Mouse (Mus musculus) kidney, adult 2 months (tissue): ENCODE results near the gene Ctns. TPM values are rescaled to one million over a fixed set of nuclear protein-coding genes. Genes with fewer than 3 reads are reported as not detected.

Source experiments
- DNase-seq: peaks from one replicate; pipeline ENCODE4 v3.0.0; 2021
- H3K27ac ChIP-seq: fragments of 200-500 bp; 2 replicates; pipeline ENCODE4 v1.5.1; 2012; ENCODE audit warnings: low read depth, low read length, control low read depth, inconsistent platforms; ENCODE audit not compliant: insufficient read depth
- H3K27me3 ChIP-seq: fragments of 200-500 bp; replicated peaks from 2 replicates; pipeline ENCODE4 v1.6.1; 2012; ENCODE audit warnings: mild to moderate bottlenecking, moderate library complexity, low read length, inconsistent platforms; ENCODE audit not compliant: control insufficient read depth, insufficient read depth
- H3K36me3 ChIP-seq: fragments of 200-500 bp; 2 replicates; pipeline ENCODE4 v1.6.1; 2012; ENCODE audit warnings: mild to moderate bottlenecking, moderate library complexity, low read length, inconsistent platforms; ENCODE audit not compliant: control insufficient read depth, insufficient read depth
- H3K4me1 ChIP-seq: fragments of 200-500 bp; 2 replicates; pipeline ENCODE4 v1.6.1; 2011; ENCODE audit warnings: low read length; ENCODE audit not compliant: control insufficient read depth, insufficient read depth
- H3K4me3 ChIP-seq: fragments of 200-500 bp; 2 replicates; pipeline ENCODE4 v1.5.1; 2011; ENCODE audit warnings: mild to moderate bottlenecking, low read depth, low read length, control low read depth; ENCODE audit not compliant: insufficient read depth
- CTCF ChIP-seq: fragments of 200-500 bp; conservative IDR thresholded peaks from 2 replicates; pipeline ENCODE4 v1.5.1; 2011; ENCODE audit warnings: low read depth, mild to moderate bottlenecking, control low read depth, low read length, moderate library complexity, mixed read lengths; ENCODE audit not compliant: insufficient read depth, insufficient read length
- POLR2A ChIP-seq: fragments of 200-500 bp; IDR thresholded peaks from one replicate; pipeline ENCODE4 v1.6.1; 2011; ENCODE audit warnings: low read depth, low read length, control low read depth
- WGBS: fragments of 180-500 bp; shearing (Covaris S2); methylation state at CpG from one replicate; pipeline ENCODE4 v1.1.7; 2018; 5-methylcytosine and 5-hydroxymethylcytosine counted together
- polyA plus RNA-seq: library from polyadenylated mRNA; depleted of rRNA; stranded (reverse); fragments of >200 nt; gene quantifications from 2 replicates; pipeline ENCODE4 v1.2.3, GENCODE M21; 2012

Gene Ctns
- polyA plus RNA-seq, 1 experiment = 37.5 TPM

DNA sequence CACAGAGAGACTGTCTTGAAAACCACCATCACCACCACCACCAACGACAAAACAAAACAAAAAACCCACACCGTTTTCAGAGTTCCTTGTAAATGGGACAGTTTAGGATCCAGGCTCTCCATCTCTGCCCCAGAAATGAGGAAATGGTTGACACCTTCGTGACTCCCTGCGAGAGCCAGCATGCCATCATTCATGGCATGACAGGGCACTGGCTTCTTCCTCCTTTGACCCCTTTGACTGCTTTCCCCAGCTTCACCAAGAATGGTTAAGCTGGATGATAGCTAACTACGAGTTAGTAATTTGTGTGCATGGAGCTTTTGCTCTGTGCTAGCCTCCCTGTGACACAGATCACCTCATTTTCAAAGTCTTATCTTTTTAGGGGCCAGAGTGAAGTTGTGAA, 36.6 kb downstream of the Ctns start:
- no peak overlapping the region for H3K4me3 ChIP-seq
- TF ChIP-seq POLR2A = no peak
- TF ChIP-seq CTCF = no peak
- H3K27ac ChIP-seq = no peak overlapping the region
- H3K36me3 ChIP-seq = no peaks in the 10 kb centered on the region
- H3K27me3 ChIP-seq = no peaks in the 10 kb centered on the region
- WGBS = 36% methylated on average over 5 of the region's 5 CpGs
- DNase-seq = peak; percentile 51
- H3K4me1 ChIP-seq = peaks cover 3% of the 10 kb centered on the region; the same call in 1 of the 2 replicates

DNA sequence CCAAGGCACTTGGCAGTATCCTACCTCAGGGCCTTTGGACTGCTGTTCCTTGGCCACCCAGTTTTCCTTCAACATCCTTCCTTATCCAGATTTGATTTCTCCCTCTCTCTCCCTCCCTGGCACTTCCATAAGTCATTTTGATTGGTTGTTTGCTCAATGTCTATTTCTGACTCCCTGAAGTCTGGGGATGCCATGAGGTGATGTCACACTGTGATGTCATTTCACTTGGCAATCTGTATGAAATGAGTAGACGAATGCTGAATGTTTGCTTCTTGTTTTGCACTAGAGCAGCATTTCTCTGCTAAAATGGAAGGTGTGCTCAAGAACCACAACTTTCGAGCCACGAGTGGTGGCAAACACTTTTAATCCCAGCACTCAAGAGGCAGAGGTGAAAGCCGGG, 37.2 kb downstream of the Ctns start:
- no peak for DNase-seq
- no peak overlapping the region for H3K4me3 ChIP-seq
- no peaks in the 10 kb centered on the region for H3K36me3 ChIP-seq
- TF ChIP-seq CTCF (no peak), POLR2A (no peak)
- H3K27ac ChIP-seq = peak overlapping the region; percentile 67; the same call in 1 of the 2 replicates
- H3K27me3 ChIP-seq = no peaks in the 10 kb centered on the region
- H3K4me1 ChIP-seq = peaks cover 3% of the 10 kb centered on the region; the same call in 1 of the 2 replicates
- WGBS = 87% methylated on average over 4 of the region's 4 CpGs

DNA sequence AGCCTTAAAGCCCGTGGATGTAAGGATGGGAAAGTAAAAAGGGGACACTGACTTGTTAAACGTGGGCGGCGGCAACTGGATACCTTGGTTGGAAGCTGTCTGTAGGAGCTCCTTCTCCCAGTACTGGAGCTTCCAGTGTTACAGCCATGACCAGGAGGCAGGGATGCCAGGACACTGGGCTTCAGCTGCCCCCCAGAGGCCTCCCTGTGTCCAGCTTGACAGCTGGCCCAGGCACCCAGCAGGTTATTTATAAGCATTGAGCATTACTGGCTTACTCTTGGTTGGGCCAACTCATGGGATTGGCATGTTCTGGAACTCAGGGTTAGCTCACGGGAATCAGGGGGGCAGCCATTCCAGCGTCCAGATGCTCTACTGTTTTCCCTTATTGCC, 38.0 kb downstream of the Ctns start:
- TF ChIP-seq POLR2A = no peak
- TF ChIP-seq CTCF = no peak
- Histone ChIP-seq H3K4me1 (peaks cover 6% of the 10 kb centered on the region; the same call in 1 of the 2 replicates), H3K36me3 (no peaks in the 10 kb centered on the region), H3K4me3 (peak overlapping the region; percentile 42), H3K27ac (peak overlapping the region; percentile 67), H3K27me3 (no peaks in the 10 kb centered on the region)
- DNase-seq = peak; percentile 66
- 25% methylated on average over 6 of the region's 6 CpGs for WGBS

DNA sequence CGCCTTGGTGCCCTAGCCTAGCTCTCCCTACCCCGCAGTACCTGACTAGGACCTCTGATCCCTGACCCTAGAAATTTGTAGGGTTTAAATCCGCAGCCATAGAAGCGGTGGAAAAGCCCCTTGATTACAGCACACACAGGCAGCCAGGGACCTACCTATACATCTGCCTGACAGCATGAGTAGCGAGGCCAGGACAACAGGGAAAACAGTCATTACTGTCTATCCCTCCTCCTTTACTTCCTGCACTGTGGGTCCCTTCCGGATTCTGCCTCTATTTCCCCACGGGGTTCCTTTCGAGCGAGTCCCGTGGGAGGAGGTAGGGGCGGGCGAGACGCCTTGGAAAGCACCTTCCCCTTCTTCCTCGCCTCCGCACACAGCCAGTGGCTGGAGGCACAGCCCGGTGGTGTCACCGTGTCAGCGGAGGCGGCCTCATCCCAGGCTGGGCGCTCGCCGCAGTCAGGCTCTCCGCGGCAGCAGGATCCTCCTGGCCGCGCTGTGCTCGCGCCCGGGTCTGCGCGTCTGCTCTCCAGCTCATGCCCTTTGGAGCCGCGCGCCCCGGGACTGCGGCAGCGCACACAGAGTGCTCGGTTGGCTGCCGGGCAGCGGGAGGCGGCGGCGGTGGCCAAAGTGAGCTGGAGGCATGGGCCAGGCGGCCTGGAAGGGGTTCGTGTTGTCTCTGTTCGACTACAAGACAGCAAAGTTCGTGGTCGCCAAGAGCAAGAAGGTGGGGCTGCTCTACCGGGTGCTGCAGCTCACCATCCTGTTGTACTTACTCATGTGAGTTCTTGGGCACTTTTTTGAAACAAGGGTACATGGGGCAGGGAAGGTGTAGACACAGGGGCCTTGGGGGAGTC, 38.7 kb downstream of the Ctns start, which contains the start of gene P2rx5:
P2rx5 (plus strand) TSS at position 465 of the 854 bp plus-strand sequence.
- Histone ChIP-seq H3K4me3 (peak within 1 kb of the TSS; percentile 42), H3K27me3 (no peaks in the 10 kb centered on the region), H3K4me1 (peaks cover 6% of the 10 kb centered on the region; the same call in 1 of the 2 replicates), H3K36me3 (no peaks in the 10 kb centered on the region), H3K27ac (peak within 1 kb of the TSS; percentile 67)
- 5% methylated on average over 49 of the region's 49 CpGs for WGBS
- TF ChIP-seq POLR2A (no peak), CTCF (no peak)
- peak; percentile 78 for DNase-seq

DNA sequence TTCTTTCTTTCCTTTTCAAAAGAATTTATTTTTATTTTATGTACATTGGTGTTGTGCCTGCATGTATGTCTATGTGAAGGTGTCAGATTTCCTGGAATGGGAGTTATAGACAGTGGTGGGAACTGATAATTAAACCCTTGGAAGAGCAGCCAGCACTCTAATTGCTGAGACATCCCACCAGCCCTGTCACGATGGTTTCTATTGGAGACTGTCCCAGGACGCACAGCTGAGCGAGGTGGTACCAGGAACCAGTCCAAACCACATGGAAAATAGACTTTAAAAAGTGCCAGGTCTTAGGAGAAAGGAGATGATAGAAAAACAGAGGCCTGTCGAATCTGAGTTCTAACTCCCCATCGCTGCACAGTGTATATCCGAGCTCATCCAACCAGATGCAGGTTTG, 43.8 kb downstream of the Ctns start:
- Histone ChIP-seq H3K27ac (no peak overlapping the region), H3K36me3 (no peaks in the 10 kb centered on the region), H3K4me1 (0 out of 2 replicates have a peak, but pooled peaks cover 3% of the 10 kb centered on the region), H3K4me3 (no peak overlapping the region), H3K27me3 (no peaks in the 10 kb centered on the region)
- 75% methylated on average over 6 of the region's 6 CpGs for WGBS
- DNase-seq = no peak
- TF ChIP-seq CTCF = no peak
- no peak for TF ChIP-seq POLR2A

DNA sequence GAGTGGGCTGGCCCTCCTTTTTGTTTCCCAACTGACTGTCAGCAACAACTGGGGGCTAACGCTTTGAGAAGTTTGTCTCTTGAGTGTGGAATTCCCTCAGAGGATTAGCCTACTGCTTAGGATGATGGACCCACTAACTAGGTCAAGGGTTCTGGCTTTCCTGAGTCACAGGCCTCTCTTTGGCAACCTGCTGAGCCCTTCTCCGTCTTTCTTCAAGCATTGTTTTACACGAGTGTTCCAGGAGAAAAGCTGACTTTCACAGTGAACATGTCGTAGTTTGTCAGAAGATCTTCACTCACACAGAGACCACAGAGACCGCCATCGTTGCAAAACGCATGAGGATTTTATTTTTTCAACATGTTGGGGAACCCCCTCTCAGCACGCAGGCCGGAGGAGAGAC, 50.6 kb downstream of the Ctns start:
- H3K27me3 ChIP-seq = no peaks in the 10 kb centered on the region
- no peak overlapping the region for H3K27ac ChIP-seq
- H3K4me1 ChIP-seq = peaks cover 2% of the 10 kb centered on the region; the same call in 1 of the 2 replicates
- TF ChIP-seq CTCF = no peak
- no peak for TF ChIP-seq POLR2A
- DNase-seq = no peak
- WGBS = 86% methylated on average over 9 of the region's 9 CpGs
- H3K4me3 ChIP-seq = no peak overlapping the region
- H3K36me3 ChIP-seq = no peaks in the 10 kb centered on the region

DNA sequence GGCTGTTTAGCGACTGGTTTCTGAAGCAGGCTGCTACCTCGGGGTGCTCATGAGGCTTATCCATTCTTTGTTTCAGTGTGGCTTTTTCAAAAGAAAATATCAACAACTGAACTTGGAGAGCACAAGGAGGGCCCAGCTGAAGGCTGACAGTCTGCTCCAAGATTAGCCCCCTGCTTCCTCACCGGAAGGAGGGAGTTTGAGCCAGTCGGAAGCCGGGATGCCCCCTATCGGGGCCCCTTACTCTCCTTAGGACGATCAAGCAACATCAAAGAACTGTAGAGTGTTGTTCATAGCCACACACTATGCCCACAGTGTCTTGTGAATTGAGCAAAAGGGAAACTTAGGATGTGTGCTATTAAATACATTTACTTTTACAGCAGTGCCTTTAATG, 51.9 kb downstream of the Ctns start:
- H3K27me3 ChIP-seq = no peaks in the 10 kb centered on the region
- H3K4me1 ChIP-seq = peaks cover 2% of the 10 kb centered on the region; the same call in 1 of the 2 replicates
- WGBS = 57% methylated on average over 7 of the region's 7 CpGs
- TF ChIP-seq CTCF = no peak
- TF ChIP-seq POLR2A = no peak
- DNase-seq = no peak
- no peaks in the 10 kb centered on the region for H3K36me3 ChIP-seq
- peak overlapping the region; percentile 36; the same call in 1 of the 2 replicates for H3K27ac ChIP-seq
- H3K4me3 ChIP-seq = no peak overlapping the region
